Mouse (Mus musculus) midbrain, embryonic 12.5 days (tissue): ENCODE measurements around the gene Zcchc14. TPM values are rescaled to one million over a fixed set of nuclear protein-coding genes. Genes with fewer than 3 reads are reported as not detected.
A peak's percentile ranks its signal among the peaks of the same experiment; 100 is the strongest.

Source experiments
- ATAC-seq: fragments of 200-750 bp; cut with Nextera tagmentation; 2 replicates; pipeline ENCODE4 v1.8.0; 2017; ENCODE audit warnings: low read depth, moderate TSS enrichment, moderate library complexity; ENCODE audit not compliant: low FRiP score
- H3K27ac ChIP-seq: fragments of 300-500 bp; sonication (generic); replicated peaks from 2 replicates; pipeline ENCODE4 v1.5.1; 2016; ENCODE audit warnings: mild to moderate bottlenecking
- H3K27me3 ChIP-seq: fragments of 300-500 bp; sonication (generic); 2 replicates; pipeline ENCODE4 v1.6.1; 2016; ENCODE audit warnings: mild to moderate bottlenecking
- H3K36me3 ChIP-seq: fragments of 300-500 bp; sonication (generic); 2 replicates; pipeline ENCODE4 v1.6.1; 2016
- H3K4me1 ChIP-seq: fragments of 300-500 bp; sonication (generic); 2 replicates; pipeline ENCODE4 v1.6.1; 2016
- H3K4me2 ChIP-seq: fragments of 300-500 bp; sonication (generic); replicated peaks from 2 replicates; pipeline ENCODE4 v1.6.1; 2016; ENCODE audit warnings: mild to moderate bottlenecking, moderate library complexity
- H3K4me3 ChIP-seq: fragments of 300-500 bp; sonication (generic); 2 replicates; pipeline ENCODE4 v1.5.1; 2016; ENCODE audit warnings: mild to moderate bottlenecking
- H3K9ac ChIP-seq: fragments of 300-500 bp; sonication (generic); replicated peaks from 2 replicates; pipeline ENCODE4 v1.6.1; 2016; ENCODE audit warnings: mild to moderate bottlenecking, moderate library complexity
- H3K9me3 ChIP-seq: fragments of 300-500 bp; sonication (generic); 2 replicates; pipeline ENCODE4 v1.6.1; 2016; ENCODE audit warnings: mild to moderate bottlenecking
- WGBS: fragments of 180-500 bp; shearing (Covaris S2); methylation state at CpG from one replicate; pipeline ENCODE4 v1.1.7; 2016; 5-methylcytosine and 5-hydroxymethylcytosine counted together
- polyA plus RNA-seq: library from polyadenylated mRNA; unstranded; fragments of >200 nt; fragmentation: Nextera tagmentation; extraction: Ambion mirVana; gene quantifications from 2 replicates; pipeline ENCODE4 v1.2.1, GENCODE M21; 2016

The Zcchc14 gene
- polyA plus RNA-seq, 1 experiment from 2014 or later, result 27.7 TPM

DNA sequence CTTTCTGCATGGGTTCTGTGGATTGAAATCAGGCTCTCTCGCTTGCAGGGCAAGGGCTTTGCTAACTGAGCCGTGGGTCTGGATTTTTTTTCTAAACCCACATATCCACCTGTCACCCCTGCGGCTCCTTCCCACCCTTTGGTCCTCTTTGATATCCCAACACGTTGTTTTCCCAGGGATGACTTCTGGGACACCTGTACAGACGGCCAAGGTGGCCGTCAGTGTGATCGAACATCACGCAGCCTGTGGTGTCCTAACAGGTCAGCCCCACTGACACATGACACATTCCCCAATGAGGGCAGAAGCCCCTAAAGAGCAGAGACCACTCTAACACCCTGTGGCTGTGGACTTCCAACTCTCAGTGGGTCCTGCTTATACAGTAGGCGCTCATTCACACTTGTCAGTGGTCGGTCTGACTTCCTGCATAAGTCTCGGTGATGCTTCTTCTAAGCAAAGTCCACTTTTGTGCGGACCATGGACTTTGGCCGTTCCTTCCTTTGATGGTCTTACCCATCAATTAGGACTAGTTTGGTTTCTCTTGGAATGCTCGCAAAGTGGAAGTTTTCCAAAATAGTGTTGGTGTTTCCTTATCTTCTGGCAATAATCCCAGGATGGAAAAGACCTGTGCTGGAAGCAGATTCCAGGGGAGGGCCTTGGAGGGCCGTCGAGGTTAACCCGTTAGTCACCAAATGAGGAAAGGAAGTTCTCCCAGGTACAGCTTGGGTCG, 9.1 kb upstream of the Zcchc14 start:
- peaks cover 8% of the 10 kb centered on the region; the same call in 1 of the 2 replicates for H3K27me3 ChIP-seq
- peaks cover 11% of the 10 kb centered on the region for H3K4me1 ChIP-seq
- H3K27ac ChIP-seq, result no peak overlapping the region
- no peaks in the 10 kb centered on the region for H3K36me3 ChIP-seq
- H3K4me3 ChIP-seq, result no peak overlapping the region
- 88% methylated on average over 18 of the region's 18 CpGs for WGBS
- no peaks in the 10 kb centered on the region for H3K9me3 ChIP-seq
- H3K9ac ChIP-seq, result no peak overlapping the region
- H3K4me2 ChIP-seq, result no peak overlapping the region
- no peak for ATAC-seq

- peaks cover 9% of the 10 kb centered on the region for H3K4me1 ChIP-seq
- H3K4me2 ChIP-seq, result no peak overlapping the region
- H3K9ac ChIP-seq, result no peak overlapping the region
- no peak overlapping the region for H3K27ac ChIP-seq
- H3K27me3 ChIP-seq, result peaks cover 8% of the 10 kb centered on the region; the same call in 1 of the 2 replicates
- no peak for ATAC-seq
- H3K9me3 ChIP-seq, result no peaks in the 10 kb centered on the region
- no peaks in the 10 kb centered on the region for H3K36me3 ChIP-seq
- WGBS, result 85% methylated on average over 15 of the region's 15 CpGs
- no peak overlapping the region for H3K4me3 ChIP-seq
Observed at GRCm38 (mm10) chr8:121660602-121661001, 7.9 kb upstream of the Zcchc14 start.

DNA sequence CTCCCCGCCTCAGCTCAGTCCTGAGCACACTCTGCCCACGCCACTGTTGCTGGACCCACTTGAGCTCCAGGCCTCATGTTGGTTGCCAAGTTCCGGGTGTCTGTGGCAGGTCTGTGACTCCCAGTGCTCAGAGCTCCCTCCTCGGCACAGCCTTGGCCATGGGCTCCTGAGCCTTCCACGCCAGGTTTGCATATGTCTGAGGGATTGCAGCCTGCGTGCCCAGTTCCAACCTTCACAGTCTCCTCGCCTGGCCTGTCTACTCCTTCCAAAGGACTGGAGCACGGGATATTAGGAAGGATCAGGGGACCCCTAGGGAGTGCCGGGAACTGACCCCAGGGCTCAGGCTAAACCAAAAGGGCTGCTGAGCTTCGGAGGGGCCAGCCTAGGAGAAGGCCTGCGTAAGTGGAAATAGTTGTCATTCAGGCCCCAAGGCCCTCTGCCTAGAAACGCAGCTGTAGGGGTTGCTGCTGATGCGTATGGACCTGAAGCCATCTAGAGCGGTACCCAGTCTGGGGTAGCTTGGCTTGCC, 2.3 kb upstream of the Zcchc14 start:
- no peak for ATAC-seq
- H3K4me2 ChIP-seq, result no peak overlapping the region

GRCm38 (mm10) chr8:121654131-121654530, 1.4 kb upstream of the Zcchc14 start:
- Histone ChIP-seq H3K9me3 (no peaks in the 10 kb centered on the region), H3K27me3 (no peaks in the 10 kb centered on the region), H3K9ac (peak overlapping the region; percentile 85), H3K4me1 (peaks cover 40% of the 10 kb centered on the region), H3K4me2 (peak overlapping the region; percentile 88), H3K4me3 (peak overlapping the region; percentile 94), H3K27ac (peak overlapping the region; percentile 98), H3K36me3 (peaks cover 7% of the 10 kb centered on the region; the same call in 1 of the 2 replicates)
- no peak for ATAC-seq
- WGBS, result 84% methylated on average over 4 of the region's 4 CpGs

More for the DNA sequence above, 2.3 kb upstream of the Zcchc14 start:
- Histone ChIP-seq H3K27ac (no peak overlapping the region), H3K4me1 (peaks cover 31% of the 10 kb centered on the region), H3K27me3 (no peaks in the 10 kb centered on the region), H3K9ac (no peak overlapping the region), H3K36me3 (peaks cover 4% of the 10 kb centered on the region; the same call in 1 of the 2 replicates), H3K4me3 (no peak overlapping the region), H3K9me3 (no peaks in the 10 kb centered on the region)
- WGBS, result 70% methylated on average over 14 of the region's 14 CpGs

DNA sequence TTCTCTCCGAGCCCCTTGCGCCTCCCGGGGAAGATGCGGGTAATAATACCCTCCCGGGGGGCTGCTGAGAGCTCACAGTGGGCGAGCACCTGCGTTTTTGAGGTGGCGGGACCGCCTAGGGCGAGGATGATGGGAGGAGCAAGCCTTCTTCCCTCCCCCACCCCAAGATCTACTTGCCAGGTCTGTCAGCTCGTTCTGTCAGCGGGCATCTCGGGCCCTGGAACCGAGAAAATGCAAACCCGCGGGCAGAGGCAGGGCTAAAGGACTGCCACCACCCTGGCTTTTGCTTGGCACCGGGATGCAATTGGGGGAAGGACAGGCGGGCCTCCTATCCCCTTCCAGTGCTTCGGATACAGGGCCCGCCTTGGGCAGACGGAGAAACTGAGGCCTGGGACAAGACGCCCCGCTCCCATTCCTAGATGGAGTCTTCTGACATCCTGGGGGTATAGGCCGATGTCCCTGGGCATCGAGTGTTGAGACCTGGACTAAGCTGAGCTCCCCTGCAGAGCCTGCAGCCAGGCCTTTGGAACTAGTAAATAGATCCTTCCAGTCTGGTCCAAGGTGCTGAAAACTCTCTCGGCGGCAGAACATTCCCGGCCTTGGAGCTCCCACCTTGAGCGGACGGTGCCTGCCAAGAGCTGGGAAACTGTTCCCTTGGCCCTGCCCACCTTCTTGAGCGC, 779 bp upstream of the Zcchc14 start:
- peak overlapping the region; percentile 85 for H3K9ac ChIP-seq
- H3K4me3 ChIP-seq, result peak overlapping the region; percentile 94
- peaks cover 46% of the 10 kb centered on the region for H3K4me1 ChIP-seq
- H3K36me3 ChIP-seq, result peaks cover 7% of the 10 kb centered on the region; the same call in 1 of the 2 replicates
- H3K27ac ChIP-seq, result peak overlapping the region; percentile 98
- no peaks in the 10 kb centered on the region for H3K27me3 ChIP-seq
- H3K4me2 ChIP-seq, result peak overlapping the region; percentile 88
- 2% methylated on average over 31 of the region's 31 CpGs for WGBS
- H3K9me3 ChIP-seq, result no peaks in the 10 kb centered on the region
- peak; percentile 5; the same call in 1 of the 2 replicates for ATAC-seq

- Histone ChIP-seq H3K36me3 (peaks cover 7% of the 10 kb centered on the region; the same call in 1 of the 2 replicates), H3K27ac (peak overlapping the region; percentile 66), H3K4me2 (peak overlapping the region; percentile 99), H3K9ac (peak overlapping the region; percentile 85), H3K27me3 (no peaks in the 10 kb centered on the region), H3K4me3 (peak overlapping the region; percentile 94), H3K9me3 (no peaks in the 10 kb centered on the region), H3K4me1 (peaks cover 60% of the 10 kb centered on the region)
- under 1% methylated on average over 53 of the region's 56 CpGs for WGBS
- ATAC-seq, result no peak; the same call in 1 of the 2 replicates
Observed at GRCm38 (mm10) chr8:121651874-121652361, 783 bp downstream of the Zcchc14 start.

DNA sequence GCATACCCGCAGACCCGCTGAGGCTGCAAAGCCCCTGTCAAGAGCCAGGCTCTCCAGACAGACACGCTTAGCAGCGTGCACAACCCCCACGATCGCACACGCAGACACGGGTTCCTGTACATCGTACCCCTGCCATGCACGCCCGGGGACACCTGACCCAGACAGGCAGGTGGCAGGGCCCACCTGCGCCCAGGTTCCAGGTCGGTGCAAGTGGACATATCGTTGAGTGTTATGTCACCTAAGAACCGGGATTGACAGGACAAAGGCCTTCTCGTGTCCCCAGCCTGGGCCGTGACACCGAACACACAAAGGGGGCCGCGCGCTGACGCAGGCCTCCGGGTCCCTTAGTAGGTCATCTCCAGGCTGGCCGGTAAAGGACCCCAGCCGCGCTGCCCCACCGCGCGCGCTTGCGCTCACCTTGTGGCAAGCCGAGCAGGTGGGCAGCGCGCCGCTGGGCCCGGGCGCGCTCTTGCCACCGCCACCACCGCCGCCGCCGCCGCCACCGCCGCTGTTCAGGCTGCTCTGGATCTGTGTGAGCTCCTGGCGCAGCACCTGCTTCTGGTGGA, 1.3 kb downstream of the Zcchc14 start:
- Histone ChIP-seq H3K27ac (peak overlapping the region; percentile 66), H3K4me3 (peak overlapping the region; percentile 94), H3K36me3 (peaks cover 7% of the 10 kb centered on the region; the same call in 1 of the 2 replicates), H3K4me1 (peaks cover 60% of the 10 kb centered on the region), H3K9ac (peak overlapping the region; percentile 85), H3K9me3 (no peaks in the 10 kb centered on the region), H3K27me3 (no peaks in the 10 kb centered on the region), H3K4me2 (peak overlapping the region; percentile 99)
- WGBS, result 12% methylated on average over 47 of the region's 47 CpGs
- ATAC-seq, result no peak

DNA sequence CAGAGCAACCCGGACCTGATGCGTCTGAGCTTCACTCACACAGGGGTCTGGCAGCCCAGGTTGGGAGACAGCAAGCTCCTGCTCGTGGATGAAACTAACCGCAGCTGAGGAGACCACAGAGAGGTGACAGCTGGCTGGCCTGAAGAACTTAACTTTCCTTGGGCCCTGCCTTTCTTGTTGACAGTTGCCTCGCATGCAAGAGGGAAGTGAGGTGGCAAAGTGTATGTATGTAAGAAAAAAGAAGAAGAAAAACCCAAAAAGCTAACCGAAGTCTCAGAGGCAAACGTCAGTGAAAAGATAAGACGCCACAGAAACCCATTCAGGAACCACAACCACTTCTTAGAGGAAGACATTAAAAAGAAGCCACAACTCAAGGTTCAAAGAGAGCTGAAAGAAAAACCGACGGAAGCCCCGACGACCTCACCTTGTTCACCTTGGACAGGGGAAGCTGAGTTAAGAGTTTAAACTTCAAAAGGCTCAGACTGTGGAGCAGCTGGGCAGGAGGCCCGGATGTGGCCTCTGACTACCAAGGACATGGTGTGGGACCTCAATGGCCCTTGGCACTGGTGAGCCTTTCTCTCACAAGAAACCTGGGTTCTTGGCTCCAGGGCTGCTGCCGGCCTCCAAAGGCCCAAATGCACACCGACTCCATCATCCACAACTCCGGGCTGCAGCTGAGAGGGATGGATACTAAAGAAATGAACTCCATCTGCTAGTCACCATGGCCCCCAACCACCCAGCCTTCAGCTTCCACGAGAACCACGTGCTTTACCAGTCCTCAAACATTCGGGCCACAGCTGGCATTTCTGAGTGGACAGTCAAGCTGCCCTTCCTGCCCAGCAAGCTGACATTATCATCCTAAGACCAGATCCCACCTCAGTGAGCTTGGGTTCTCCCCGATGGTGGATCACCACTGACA, 2.1 kb downstream of the Zcchc14 start:
- Histone ChIP-seq H3K9ac (peak overlapping the region; percentile 85), H3K27ac (no peak overlapping the region), H3K4me3 (peak overlapping the region; percentile 94), H3K27me3 (no peaks in the 10 kb centered on the region), H3K4me2 (peak overlapping the region; percentile 99), H3K4me1 (peaks cover 61% of the 10 kb centered on the region), H3K9me3 (no peaks in the 10 kb centered on the region), H3K36me3 (peaks cover 7% of the 10 kb centered on the region; the same call in 1 of the 2 replicates)
- WGBS, result 70% methylated on average over 20 of the region's 20 CpGs
- ATAC-seq, result no peak

DNA sequence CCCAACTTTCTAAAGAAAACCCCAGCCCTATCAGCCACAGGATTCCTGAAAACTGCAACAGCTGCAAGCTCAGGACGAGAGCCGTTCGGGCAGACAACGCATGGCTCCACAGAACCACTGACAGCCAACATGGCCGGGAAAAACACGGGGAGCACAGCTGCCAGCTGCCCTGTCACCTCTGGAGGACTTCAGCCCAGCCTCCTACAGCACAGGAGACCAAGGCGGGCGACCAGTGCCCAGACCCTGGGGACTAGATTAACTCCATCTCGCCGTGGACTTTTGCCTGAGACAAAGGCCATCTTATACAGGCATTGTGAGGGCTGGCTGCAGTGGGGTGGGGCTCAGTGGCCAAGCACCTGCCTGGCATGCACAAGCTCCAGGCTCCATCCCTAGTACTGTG, 2.8 kb downstream of the Zcchc14 start:
- H3K36me3 ChIP-seq, result peaks cover 7% of the 10 kb centered on the region; the same call in 1 of the 2 replicates
- peak overlapping the region; percentile 15; the same call in 1 of the 2 replicates for H3K27ac ChIP-seq
- no peaks in the 10 kb centered on the region for H3K9me3 ChIP-seq
- 44% methylated on average over 10 of the region's 10 CpGs for WGBS
- peak overlapping the region; percentile 94 for H3K4me3 ChIP-seq
- peaks cover 67% of the 10 kb centered on the region for H3K4me1 ChIP-seq
- no peaks in the 10 kb centered on the region for H3K27me3 ChIP-seq
- H3K4me2 ChIP-seq, result peak overlapping the region; percentile 99
- peak overlapping the region; percentile 85 for H3K9ac ChIP-seq
- no peak for ATAC-seq

- Histone ChIP-seq H3K36me3 (peaks cover 7% of the 10 kb centered on the region; the same call in 1 of the 2 replicates), H3K4me3 (peak overlapping the region; percentile 94), H3K9me3 (no peaks in the 10 kb centered on the region), H3K27ac (peak overlapping the region; percentile 15; the same call in 1 of the 2 replicates), H3K4me1 (peaks cover 68% of the 10 kb centered on the region), H3K27me3 (no peaks in the 10 kb centered on the region), H3K9ac (peak overlapping the region; percentile 85), H3K4me2 (peak overlapping the region; percentile 99)
- no peak for ATAC-seq
- WGBS, result 76% methylated on average over 5 of the region's 5 CpGs
Observed at GRCm38 (mm10) chr8:121649423-121649822, 3.3 kb downstream of the Zcchc14 start.

GRCm38 (mm10) chr8:121648451-121648850, 4.2 kb downstream of the Zcchc14 start:
- no peak overlapping the region for H3K9ac ChIP-seq
- H3K27me3 ChIP-seq, result no peaks in the 10 kb centered on the region
- no peak for ATAC-seq
- no peak overlapping the region for H3K27ac ChIP-seq
- H3K4me2 ChIP-seq, result peak overlapping the region; percentile 99
- H3K4me3 ChIP-seq, result peak overlapping the region; percentile 19; the same call in 1 of the 2 replicates
- no peaks in the 10 kb centered on the region for H3K9me3 ChIP-seq
- 67% methylated on average over 16 of the region's 16 CpGs for WGBS
- peaks cover 67% of the 10 kb centered on the region for H3K4me1 ChIP-seq
- peaks cover 7% of the 10 kb centered on the region; the same call in 1 of the 2 replicates for H3K36me3 ChIP-seq
